Mouse (Mus musculus) forelimb bud, embryonic 11.5 days (tissue): ENCODE results near the gene Ccdc163.
"Not testable (repeated sequence)": the region's sequence is repeated elsewhere in the genome, so short reads cannot be mapped to it uniquely, and the experiment has no call there.

Experiments used
- DNase-seq: peaks from one replicate; pipeline ENCODE4 v3.0.0-alpha.2; 2012; ENCODE audit warnings: low read depth, low spot score

The Ccdc163 gene

GRCm38 (mm10) chr4:116708201-116708764 lies at the start of gene Ccdc163, which contains the start of gene Mmachc:
TSS of gene Ccdc163 (plus strand) at chr4:116708509.
TSS of gene Mmachc (minus strand) at chr4:116708406.
- DNase-seq, result peak; percentile 97

GRCm38 (mm10) chr4:116659474-116659873 lies 48.8 kb upstream of the Ccdc163 start:
- no peak for DNase-seq

- not testable (repeated sequence) for DNase-seq
Observed at GRCm38 (mm10) chr4:116659916-116660315, 48.4 kb upstream of the Ccdc163 start.

- no peak for DNase-seq
Observed at GRCm38 (mm10) chr4:116660829-116661228, 47.5 kb upstream of the Ccdc163 start.

- no peak for DNase-seq
Observed at GRCm38 (mm10) chr4:116661998-116662397, 46.3 kb upstream of the Ccdc163 start.

GRCm38 (mm10) chr4:116666625-116667024 lies 41.7 kb upstream of the Ccdc163 start:
- no peak for DNase-seq

- no peak for DNase-seq
Observed at GRCm38 (mm10) chr4:116668145-116668544, 40.2 kb upstream of the Ccdc163 start.

GRCm38 (mm10) chr4:116669291-116669690 lies 39.0 kb upstream of the Ccdc163 start:
- no peak for DNase-seq

- no peak for DNase-seq
Observed at GRCm38 (mm10) chr4:116672785-116673184, 35.5 kb upstream of the Ccdc163 start.

- DNase-seq, result not testable (repeated sequence)
Observed at GRCm38 (mm10) chr4:116674761-116675160, 33.5 kb upstream of the Ccdc163 start.

GRCm38 (mm10) chr4:116676027-116676426 lies 32.3 kb upstream of the Ccdc163 start:
- no peak for DNase-seq

- DNase-seq, result no peak
Observed at GRCm38 (mm10) chr4:116677808-116678207, 30.5 kb upstream of the Ccdc163 start.

GRCm38 (mm10) chr4:116679141-116679540 lies 29.2 kb upstream of the Ccdc163 start:
- DNase-seq, result no peak

- not testable (repeated sequence) for DNase-seq
Observed at GRCm38 (mm10) chr4:116680521-116680920, 27.8 kb upstream of the Ccdc163 start.

GRCm38 (mm10) chr4:116683957-116684356 lies 24.4 kb upstream of the Ccdc163 start:
- DNase-seq, result no peak

- no peak for DNase-seq
Observed at GRCm38 (mm10) chr4:116684665-116685064, 23.6 kb upstream of the Ccdc163 start.

- peak; percentile 94 for DNase-seq
Observed at GRCm38 (mm10) chr4:116685402-116686061, 22.8 kb upstream of the Ccdc163 start, which contains the start of gene Prdx1. TSS of gene Prdx1 (plus strand) at chr4:116685544.

GRCm38 (mm10) chr4:116687041-116687440 lies 21.3 kb upstream of the Ccdc163 start:
- DNase-seq, result no peak

GRCm38 (mm10) chr4:116689309-116689876 lies 18.9 kb upstream of the Ccdc163 start:
- no peak for DNase-seq

- DNase-seq, result no peak
Observed at GRCm38 (mm10) chr4:116692146-116692545, 16.2 kb upstream of the Ccdc163 start.

- DNase-seq, result no peak
Observed at GRCm38 (mm10) chr4:116693785-116694184, 14.5 kb upstream of the Ccdc163 start.

GRCm38 (mm10) chr4:116698693-116699342 lies 9.5 kb upstream of the Ccdc163 start:
- no peak for DNase-seq
